Mouse (Mus musculus) embryonic facial prominence, embryonic 11.5 days (tissue): ENCODE results near the gene Lgals7. TPM values are rescaled to one million over a fixed set of nuclear protein-coding genes. Genes with fewer than 3 reads are reported as not detected.
"Not testable (repeated sequence)": the region's sequence is repeated elsewhere in the genome, so short reads cannot be mapped to it uniquely, and the experiment has no call there.

Experiments
- ATAC-seq: fragments of 200-750 bp; cut with Nextera tagmentation; replicated peaks from 2 replicates; pipeline ENCODE4 v1.8.0; 2017; ENCODE audit warnings: low read depth; ENCODE audit not compliant: insufficient number of reproducible peaks, low FRiP score, low TSS enrichment
- DNase-seq: peaks from one replicate; pipeline ENCODE4 v3.0.0-alpha.2; 2015; ENCODE audit warnings: low spot score
- H3K27ac ChIP-seq: fragments of 300-500 bp; sonication (generic); replicated peaks from 2 replicates; pipeline ENCODE4 v1.5.1; 2014; ENCODE audit warnings: mild to moderate bottlenecking, low read depth, low read length, control low read depth
- H3K27me3 ChIP-seq: fragments of 300-500 bp; sonication (generic); 2 replicates; pipeline ENCODE4 v1.6.1; 2014; ENCODE audit warnings: mild to moderate bottlenecking, low read length, moderate library complexity, mixed read lengths; ENCODE audit not compliant: control insufficient read depth, insufficient read depth
- H3K36me3 ChIP-seq: fragments of 300-500 bp; sonication (generic); replicated peaks from 2 replicates; pipeline ENCODE4 v1.6.1; 2014; ENCODE audit warnings: low read depth, mild to moderate bottlenecking, low read length, moderate library complexity, mixed read lengths; ENCODE audit not compliant: control insufficient read depth, insufficient read depth
- H3K4me1 ChIP-seq: fragments of 300-500 bp; sonication (generic); 2 replicates; pipeline ENCODE4 v1.6.1; 2014; ENCODE audit warnings: low read length, mixed read lengths; ENCODE audit not compliant: control insufficient read depth, insufficient read depth
- H3K4me2 ChIP-seq: fragments of 300-500 bp; sonication (generic); 2 replicates; pipeline ENCODE4 v1.6.1; 2014; ENCODE audit warnings: low read depth, mild to moderate bottlenecking, control low read depth, low read length, moderate library complexity
- H3K4me3 ChIP-seq: fragments of 300-500 bp; sonication (generic); 2 replicates; pipeline ENCODE4 v1.5.1; 2014; ENCODE audit warnings: low read depth, low read length, control low read depth
- H3K9ac ChIP-seq: fragments of 300-500 bp; sonication (generic); replicated peaks from 2 replicates; pipeline ENCODE4 v1.6.1; 2014; ENCODE audit warnings: mild to moderate bottlenecking, control low read depth, low read length
- H3K9me3 ChIP-seq: fragments of 300-500 bp; sonication (generic); replicated peaks from 2 replicates; pipeline ENCODE4 v1.6.1; 2016; ENCODE audit warnings: mild to moderate bottlenecking, low read length, inconsistent platforms, mixed read lengths; ENCODE audit not compliant: control insufficient read depth
- WGBS: fragments of 180-500 bp; shearing (Covaris S2); extraction: QIAGEN DNeasy Blood & Tissue Kit; methylation state at CpG from one replicate; pipeline ENCODE4 v1.1.7; 2014; 5-methylcytosine and 5-hydroxymethylcytosine counted together
- polyA plus RNA-seq: library from polyadenylated mRNA; unstranded; fragments of >200 nt; fragmentation: Nextera tagmentation; extraction: Ambion mirVana; gene quantifications from 2 replicates; pipeline ENCODE4 v1.2.1, GENCODE M21; 2014

The Lgals7 gene
- polyA plus RNA-seq, 1 experiment from 2014 or later = 0.98 TPM

GRCm38 (mm10) chr7:28862817-28863499 is 695 bp upstream of the Lgals7 start:
- Histone ChIP-seq H3K36me3 (no peaks in the 10 kb centered on the region), H3K4me3 (no peak overlapping the region), H3K9me3 (peaks cover 3% of the 10 kb centered on the region), H3K27me3 (no peaks in the 10 kb centered on the region), H3K4me1 (no peaks in the 10 kb centered on the region), H3K4me2 (no peak overlapping the region), H3K9ac (no peak overlapping the region), H3K27ac (no peak overlapping the region)
- 77% methylated on average over 15 of the region's 15 CpGs for WGBS
- no peak for DNase-seq
- no peak for ATAC-seq

DNA sequence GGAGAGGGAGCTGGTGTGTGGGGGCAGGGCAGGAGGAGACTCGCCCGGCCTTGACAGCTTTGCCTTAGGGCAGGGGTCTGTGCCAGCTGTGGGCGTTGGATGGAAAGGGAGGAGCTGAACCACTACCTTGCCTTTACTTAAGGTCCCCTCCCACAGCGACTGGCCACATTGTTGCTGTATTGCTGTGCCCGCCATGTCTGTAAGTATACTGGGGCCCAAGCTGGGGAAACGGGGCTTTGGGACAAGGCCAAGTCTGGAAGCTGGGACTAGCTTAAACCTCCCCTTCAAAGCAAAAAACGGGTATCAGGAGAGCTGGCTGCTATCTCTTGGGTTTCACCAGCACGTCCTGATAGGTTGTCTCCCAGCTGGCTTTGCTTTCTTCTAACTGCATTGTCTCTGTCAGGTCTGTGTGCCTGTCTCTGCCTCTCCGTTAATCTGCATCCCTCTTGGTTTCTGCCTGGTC is 666 bp downstream of the Lgals7 start:
- no peak overlapping the region for H3K9ac ChIP-seq
- H3K9me3 ChIP-seq = peaks cover 3% of the 10 kb centered on the region
- no peaks in the 10 kb centered on the region for H3K4me1 ChIP-seq
- no peak overlapping the region for H3K27ac ChIP-seq
- H3K4me3 ChIP-seq = no peak overlapping the region
- H3K4me2 ChIP-seq = no peak overlapping the region
- 53% methylated on average over 9 of the region's 9 CpGs for WGBS
- DNase-seq = no peak
- no peaks in the 10 kb centered on the region for H3K27me3 ChIP-seq
- no peaks in the 10 kb centered on the region for H3K36me3 ChIP-seq
- no peak for ATAC-seq

GRCm38 (mm10) chr7:28865481-28866300 is 2.0 kb downstream of the Lgals7 start:
- Histone ChIP-seq H3K9ac (peak overlapping the region; percentile 26; the same call in 1 of the 2 replicates), H3K27ac (no peak overlapping the region), H3K36me3 (no peaks in the 10 kb centered on the region), H3K9me3 (peaks cover 3% of the 10 kb centered on the region), H3K4me1 (no peaks in the 10 kb centered on the region), H3K27me3 (no peaks in the 10 kb centered on the region), H3K4me3 (no peak overlapping the region), H3K4me2 (peak overlapping the region; percentile 39)
- ATAC-seq = peak; percentile 75; the same call in 1 of the 2 replicates
- peak; percentile 75 for DNase-seq
- 44% methylated on average over 33 of the region's 33 CpGs for WGBS

DNA sequence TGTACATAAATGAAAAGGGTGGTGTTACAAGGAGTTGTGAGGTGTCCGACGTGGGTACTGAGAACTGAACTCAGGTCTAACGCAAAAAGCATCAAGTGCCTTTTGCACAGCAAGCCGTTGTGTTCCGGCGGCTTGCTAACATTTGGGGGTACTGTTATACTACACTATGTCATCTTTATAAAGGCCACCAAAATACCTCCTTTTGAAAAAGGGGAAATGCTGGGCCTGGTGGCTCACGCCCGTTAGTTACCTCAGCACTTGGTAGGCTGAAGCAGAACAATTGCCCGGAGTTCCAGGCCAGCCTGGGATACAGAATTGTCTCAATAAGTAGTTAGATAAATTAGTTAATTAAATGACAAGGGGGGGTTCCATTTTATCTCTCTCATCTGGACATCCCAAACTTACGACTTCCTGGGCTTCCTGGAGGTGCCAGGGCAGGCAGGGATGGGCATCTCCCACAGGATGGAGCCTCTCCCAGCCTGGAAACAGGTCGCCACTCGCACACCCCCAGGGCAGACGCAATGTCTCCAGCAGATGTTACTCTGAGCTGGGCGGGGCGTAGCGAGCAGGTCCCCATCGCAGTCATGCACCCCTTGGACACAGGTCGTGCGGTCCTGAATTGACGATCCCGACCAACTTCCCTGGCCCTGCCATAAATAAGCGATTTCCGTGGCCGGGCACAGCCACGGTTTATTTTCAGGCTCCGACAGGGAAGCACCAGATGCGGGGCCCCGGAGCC is 3.3 kb downstream of the Lgals7 start:
- no peak overlapping the region for H3K4me2 ChIP-seq
- ATAC-seq (no peak), DNase-seq (no peak)
- no peak overlapping the region for H3K9ac ChIP-seq
- no peaks in the 10 kb centered on the region for H3K27me3 ChIP-seq
- H3K27ac ChIP-seq = no peak overlapping the region
- H3K9me3 ChIP-seq = no peaks in the 10 kb centered on the region
- no peaks in the 10 kb centered on the region for H3K4me1 ChIP-seq
- 90% methylated on average over 28 of the region's 28 CpGs for WGBS
- H3K36me3 ChIP-seq = no peaks in the 10 kb centered on the region
- no peak overlapping the region for H3K4me3 ChIP-seq

DNA sequence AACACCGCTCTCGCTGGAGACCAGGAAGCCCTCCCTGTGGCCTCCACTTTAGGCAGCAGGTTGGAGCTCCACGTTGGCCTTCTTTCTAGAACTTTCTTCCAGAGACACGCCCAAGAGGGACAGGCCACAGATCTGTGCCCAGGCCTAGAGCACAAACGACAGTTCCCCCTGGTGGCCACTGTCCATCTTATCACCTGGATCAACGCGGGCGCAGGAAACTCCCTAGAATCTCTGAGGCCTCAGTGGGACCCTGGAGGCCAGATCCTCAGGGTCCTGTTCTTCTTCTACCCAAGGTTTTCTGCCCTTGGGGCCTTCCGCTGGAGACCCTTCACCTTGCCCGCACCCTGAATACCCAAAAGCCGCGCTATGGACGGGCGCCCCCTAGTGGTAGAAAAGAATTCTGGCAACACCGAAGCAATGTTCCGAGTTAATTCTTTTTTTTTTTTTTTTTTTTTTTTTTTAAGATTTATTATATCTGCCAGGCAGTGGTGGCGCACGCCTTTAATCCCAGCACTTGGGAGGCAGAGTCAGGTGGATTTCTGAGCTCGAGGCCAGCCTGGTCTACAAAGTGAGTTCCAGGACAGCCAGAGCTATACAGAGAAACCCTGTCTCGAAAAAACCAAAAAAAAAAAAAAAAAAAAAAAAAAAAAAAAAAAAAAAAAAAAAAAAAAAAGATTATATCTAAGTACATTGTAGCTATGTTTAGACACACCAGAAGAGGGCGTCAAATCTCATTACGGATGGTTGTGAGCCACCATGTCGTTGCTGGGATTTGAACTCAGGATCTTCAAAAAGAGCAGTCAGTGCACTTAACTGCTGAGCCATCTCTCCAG is 4.1 kb downstream of the Lgals7 start:
- H3K36me3 ChIP-seq, ATAC-seq, H3K9me3 ChIP-seq, H3K4me3 ChIP-seq, H3K27me3 ChIP-seq, H3K9ac ChIP-seq, H3K27ac ChIP-seq, H3K4me2 ChIP-seq, H3K4me1 ChIP-seq: not testable (repeated sequence)
- peak; percentile 77 for DNase-seq
- 28% methylated on average over 23 of the region's 23 CpGs for WGBS

DNA sequence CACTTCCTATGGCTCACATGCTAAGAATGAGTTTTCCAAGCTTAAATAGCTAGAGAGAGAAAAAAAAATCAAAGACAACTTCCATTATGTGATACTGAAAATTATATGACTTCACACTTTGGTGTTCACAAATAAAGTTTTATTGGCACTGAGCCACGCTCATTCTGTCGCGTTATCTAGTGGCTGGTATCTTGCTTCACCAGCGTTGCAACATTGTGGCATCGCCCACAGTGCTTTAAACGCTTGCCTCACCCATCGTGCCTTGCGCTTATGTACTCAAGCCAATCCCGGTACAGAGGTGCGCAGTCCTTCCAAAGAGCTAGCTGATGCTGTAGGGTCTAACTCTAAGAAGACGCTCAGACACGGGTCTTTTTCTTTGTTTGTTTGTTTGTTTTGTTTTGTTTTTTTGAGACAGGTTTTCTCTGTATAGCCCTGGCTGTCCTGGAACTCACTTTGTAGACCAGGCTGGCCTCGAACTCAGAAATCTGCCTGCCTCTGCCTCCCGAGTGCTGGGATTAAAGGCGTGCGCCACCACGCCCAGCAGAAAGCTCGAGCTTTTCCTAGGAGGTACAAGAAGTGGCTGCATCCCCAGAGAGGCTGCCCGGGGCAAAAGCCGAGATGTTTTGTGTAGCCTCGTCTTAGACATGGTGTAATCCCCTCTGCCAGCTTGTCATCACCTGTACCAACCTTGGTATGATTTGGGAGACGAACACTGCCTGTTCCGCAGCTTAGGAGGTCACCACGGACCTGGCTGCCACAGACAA is 7.4 kb downstream of the Lgals7 start:
- no peak overlapping the region for H3K4me2 ChIP-seq
- no peak overlapping the region for H3K9ac ChIP-seq
- H3K4me1 ChIP-seq = no peaks in the 10 kb centered on the region
- no peaks in the 10 kb centered on the region for H3K27me3 ChIP-seq
- no peak for ATAC-seq
- no peak overlapping the region for H3K4me3 ChIP-seq
- H3K9me3 ChIP-seq = no peaks in the 10 kb centered on the region
- no peaks in the 10 kb centered on the region for H3K36me3 ChIP-seq
- no peak overlapping the region for H3K27ac ChIP-seq
- WGBS = 89% methylated on average over 24 of the region's 24 CpGs
- DNase-seq = no peak

DNA sequence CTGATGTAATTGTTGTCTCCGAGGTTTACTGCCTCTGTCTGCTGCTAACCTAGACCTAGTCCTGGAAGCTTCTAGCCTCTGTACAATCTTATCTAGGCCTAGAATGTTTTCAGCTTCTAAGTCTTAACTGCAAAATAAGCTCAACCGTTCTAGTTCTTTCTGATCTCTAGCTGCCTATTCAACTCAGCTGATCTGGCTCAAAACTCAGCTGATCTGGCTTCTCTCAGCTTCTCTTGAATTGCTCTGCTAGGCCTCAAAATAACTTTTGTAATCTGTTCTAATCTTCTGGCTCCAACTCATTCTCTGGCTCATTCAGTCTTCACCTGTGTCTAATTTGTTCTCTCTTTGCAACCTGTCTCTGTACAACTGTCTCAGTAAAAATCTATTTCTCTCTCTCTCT is 10.9 kb downstream of the Lgals7 start:
- no peak overlapping the region for H3K4me3 ChIP-seq
- no peaks in the 10 kb centered on the region for H3K9me3 ChIP-seq
- H3K27me3 ChIP-seq = no peaks in the 10 kb centered on the region
- no peak overlapping the region for H3K9ac ChIP-seq
- 53% methylated on average over 2 of the region's 2 CpGs for WGBS
- no peak overlapping the region; the same call in 1 of the 2 replicates for H3K27ac ChIP-seq
- ATAC-seq = no peak
- no peak overlapping the region for H3K4me2 ChIP-seq
- DNase-seq = no peak
- H3K36me3 ChIP-seq = no peaks in the 10 kb centered on the region
- H3K4me1 ChIP-seq = no peaks in the 10 kb centered on the region
